Mouse (Mus musculus) erythroblast, embryonic 14.5 days (primary cell): ENCODE measurements at regions not wholly inside any gene's neighbourhood (a gene's known extent, or its start where the extent isn't known, plus 50 kb on each side); places are given as distances from the start of the nearest gene placed in this dataset.

Experiments
- H3K27me3 ChIP-seq: 2 replicates; pipeline ENCODE4 v1.6.1; 2012; ENCODE audit warnings: inconsistent platforms; ENCODE audit not compliant: control insufficient read depth
- H3K36me3 ChIP-seq: 2 replicates; pipeline ENCODE4 v1.6.1; 2012; ENCODE audit warnings: mild to moderate bottlenecking, inconsistent platforms; ENCODE audit not compliant: control insufficient read depth
- H3K4me1 ChIP-seq: 2 replicates; pipeline ENCODE4 v1.6.1; 2012; ENCODE audit warnings: inconsistent platforms; ENCODE audit not compliant: control insufficient read depth
- H3K4me3 ChIP-seq: replicated peaks from 2 replicates; pipeline ENCODE3; 2012; ENCODE audit warnings: moderate library complexity, mild to moderate bottlenecking, inconsistent platforms
- H3K9me3 ChIP-seq: 2 replicates; pipeline ENCODE4 v1.6.1; 2012; ENCODE audit warnings: low read length, inconsistent platforms, mixed read lengths; ENCODE audit not compliant: control insufficient read depth
- GATA1 ChIP-seq: IDR thresholded peaks from 2 replicates; pipeline ENCODE4 v1.6.1; 2012; ENCODE audit warnings: low read length, inconsistent platforms, mixed read lengths
- TAL1 ChIP-seq: IDR thresholded peaks from 3 replicates; pipeline ENCODE4 v1.6.1; 2012; ENCODE audit warnings: low read length, inconsistent platforms, mixed read lengths

DNA sequence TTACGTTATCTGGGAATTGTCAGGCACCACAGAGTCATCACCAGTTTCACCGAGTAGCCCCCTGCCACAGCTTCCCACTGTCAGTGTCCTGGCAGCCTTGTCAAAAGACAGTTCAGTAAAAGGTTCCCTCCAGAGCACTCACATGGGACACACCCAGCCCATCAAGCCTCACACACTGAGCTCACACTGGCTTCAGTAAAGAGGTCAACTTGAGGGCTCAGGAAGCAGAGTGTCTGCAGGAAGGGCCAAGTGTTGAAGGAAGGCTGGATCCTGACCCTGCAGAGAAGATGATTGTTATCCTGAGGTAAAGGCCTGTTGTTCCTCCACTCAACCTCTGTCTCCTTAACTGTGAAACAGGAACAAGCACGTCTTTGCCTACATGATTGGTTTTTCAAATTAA lies 99.2 kb downstream of the Tbx19 start:
- Histone ChIP-seq H3K9me3 (no peaks in the 10 kb centered on the region), H3K4me1 (no peaks in the 10 kb centered on the region), H3K36me3 (no peaks in the 10 kb centered on the region), H3K4me3 (no peak overlapping the region), H3K27me3 (no peaks in the 10 kb centered on the region)
- TF ChIP-seq TAL1 (no peak), GATA1 (no peak)

DNA sequence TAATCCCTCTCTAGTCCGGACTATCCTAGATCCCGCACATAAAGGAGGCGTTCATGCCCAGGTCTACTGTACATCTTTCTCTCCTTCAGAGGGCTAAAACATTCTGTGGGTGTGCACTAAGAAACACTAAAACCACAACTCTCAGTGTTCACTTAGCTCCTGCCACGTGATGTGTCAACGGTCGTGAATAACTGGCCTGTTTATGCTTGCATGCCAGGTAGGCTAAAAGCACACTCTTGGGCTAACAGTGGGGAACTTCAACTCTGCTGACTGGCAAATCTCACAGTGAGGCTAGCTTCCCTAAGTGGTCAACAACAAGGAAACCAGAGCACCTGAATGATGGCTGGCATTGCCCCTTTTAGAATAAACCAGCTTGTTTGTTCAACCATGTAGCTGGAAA lies 106.3 kb downstream of the Tbx19 start:
- no peaks in the 10 kb centered on the region for H3K36me3 ChIP-seq
- no peak overlapping the region for H3K4me3 ChIP-seq
- TF ChIP-seq GATA1 (no peak), TAL1 (no peak)
- H3K9me3 ChIP-seq: no peaks in the 10 kb centered on the region
- no peaks in the 10 kb centered on the region for H3K4me1 ChIP-seq
- H3K27me3 ChIP-seq: no peaks in the 10 kb centered on the region

DNA sequence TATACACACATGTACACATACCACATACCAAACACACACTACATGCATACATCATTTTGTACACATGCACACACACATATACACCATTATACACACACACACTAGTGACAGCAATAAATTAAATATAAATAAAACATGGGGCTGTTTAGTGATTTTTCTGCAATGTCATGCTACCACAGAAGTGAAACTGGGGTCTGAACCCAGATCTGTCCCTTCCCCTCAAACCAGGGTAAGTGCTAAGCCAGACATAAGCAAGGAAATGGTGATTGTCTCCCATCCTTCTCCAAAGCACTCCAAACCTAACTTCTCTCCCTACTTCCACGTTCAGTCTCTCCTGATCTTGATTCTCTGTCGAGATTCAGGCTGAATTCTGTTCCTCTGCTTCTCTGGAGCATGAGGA lies 109.3 kb downstream of the Tbx19 start:
- H3K27me3 ChIP-seq: no peaks in the 10 kb centered on the region
- no peak for TF ChIP-seq GATA1
- TF ChIP-seq TAL1: no peak
- H3K4me1 ChIP-seq: no peaks in the 10 kb centered on the region
- no peak overlapping the region for H3K4me3 ChIP-seq
- H3K9me3 ChIP-seq: no peaks in the 10 kb centered on the region
- H3K36me3 ChIP-seq: no peaks in the 10 kb centered on the region

DNA sequence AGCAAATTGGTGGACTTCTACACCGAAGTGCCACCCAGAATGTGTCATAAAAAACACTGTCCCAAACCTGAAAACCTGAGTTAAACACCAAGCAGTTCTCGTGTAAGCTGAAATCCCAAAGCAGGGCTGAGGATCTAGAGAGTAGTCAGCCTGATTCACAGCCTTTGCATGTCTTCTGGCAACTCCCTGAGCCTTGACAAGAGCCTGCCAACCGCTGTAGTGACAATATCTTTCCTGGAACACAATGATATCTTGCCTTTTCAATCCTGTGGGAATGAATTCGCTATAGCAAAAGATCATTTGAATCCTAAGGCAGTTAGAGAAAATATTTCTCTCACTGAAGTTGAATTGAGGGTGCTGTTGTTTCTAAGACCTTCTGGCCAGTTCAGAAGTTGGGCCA lies 110.4 kb downstream of the Tbx19 start:
- Histone ChIP-seq H3K36me3 (no peaks in the 10 kb centered on the region), H3K9me3 (no peaks in the 10 kb centered on the region), H3K4me1 (no peaks in the 10 kb centered on the region), H3K27me3 (no peaks in the 10 kb centered on the region), H3K4me3 (no peak overlapping the region)
- TF ChIP-seq GATA1: no peak
- TF ChIP-seq TAL1: no peak

DNA sequence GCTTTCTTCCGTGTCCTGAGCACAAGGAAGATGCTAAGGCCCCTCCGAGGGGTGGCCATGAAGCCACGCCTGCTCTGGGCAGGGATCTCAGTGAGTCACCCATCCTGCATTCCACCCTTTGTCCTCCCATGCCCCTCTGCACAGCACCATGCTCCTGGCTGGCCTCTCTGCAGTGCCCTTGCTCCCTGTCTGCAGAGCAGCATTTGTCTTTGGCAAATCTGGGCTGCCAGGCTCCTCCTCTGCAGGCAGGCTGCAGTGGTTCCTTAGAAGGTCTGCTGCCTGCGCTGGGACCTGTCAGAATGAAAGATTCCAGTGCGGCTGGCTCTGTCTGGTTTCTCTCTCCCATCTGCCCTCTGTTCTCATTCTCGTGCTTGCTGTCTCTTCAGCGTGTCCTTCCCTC lies 111.3 kb upstream of the Xcl1 start:
- no peak for TF ChIP-seq TAL1
- no peak for TF ChIP-seq GATA1
- Histone ChIP-seq H3K9me3 (no peaks in the 10 kb centered on the region), H3K4me1 (no peaks in the 10 kb centered on the region), H3K36me3 (no peaks in the 10 kb centered on the region), H3K27me3 (no peaks in the 10 kb centered on the region), H3K4me3 (no peak overlapping the region)

DNA sequence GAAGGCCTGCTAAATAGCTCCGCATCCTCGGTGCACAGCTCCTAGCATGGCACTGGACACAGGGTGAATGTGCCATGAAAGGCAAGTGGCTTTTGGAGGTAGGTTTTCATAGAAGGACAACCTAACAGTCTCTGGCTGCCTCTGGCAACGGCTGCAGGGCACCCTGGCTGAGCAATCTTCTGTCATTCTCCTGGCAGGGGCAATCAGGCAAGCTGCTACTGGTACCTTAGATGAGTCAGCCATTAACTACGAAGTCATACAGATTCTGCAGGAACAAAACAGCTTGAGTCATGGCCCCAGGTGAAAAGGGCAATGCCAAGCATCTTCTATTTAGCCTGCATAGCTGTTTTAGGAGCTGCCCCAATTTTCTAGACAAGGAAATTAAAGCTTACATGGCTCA lies 110.7 kb upstream of the Xcl1 start:
- Histone ChIP-seq H3K27me3 (no peaks in the 10 kb centered on the region), H3K4me3 (no peak overlapping the region), H3K36me3 (no peaks in the 10 kb centered on the region), H3K9me3 (no peaks in the 10 kb centered on the region), H3K4me1 (no peaks in the 10 kb centered on the region)
- no peak for TF ChIP-seq GATA1
- TF ChIP-seq TAL1: no peak

DNA sequence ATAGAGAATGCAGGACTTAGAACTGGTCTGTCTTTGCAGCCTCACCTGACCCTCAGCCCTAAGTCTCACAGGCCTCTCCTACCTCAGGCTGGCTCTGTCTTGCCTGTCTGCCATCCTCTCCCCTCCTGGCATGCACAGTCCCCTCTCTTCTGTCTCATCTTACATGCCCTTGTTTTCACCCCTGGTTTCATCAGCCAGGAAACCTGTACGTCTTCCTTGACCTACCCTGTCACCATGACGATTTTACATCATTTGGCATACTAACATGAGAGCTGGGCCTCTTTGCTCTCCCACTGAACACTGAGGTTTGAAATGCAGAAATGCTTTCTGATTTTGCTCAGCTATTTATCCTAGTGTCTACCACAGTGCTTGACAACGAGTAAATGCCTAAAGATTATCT lies 108.0 kb upstream of the Xcl1 start:
- Histone ChIP-seq H3K4me1 (no peaks in the 10 kb centered on the region), H3K27me3 (no peaks in the 10 kb centered on the region), H3K36me3 (no peaks in the 10 kb centered on the region), H3K4me3 (no peak overlapping the region), H3K9me3 (no peaks in the 10 kb centered on the region)
- no peak for TF ChIP-seq GATA1
- no peak for TF ChIP-seq TAL1

DNA sequence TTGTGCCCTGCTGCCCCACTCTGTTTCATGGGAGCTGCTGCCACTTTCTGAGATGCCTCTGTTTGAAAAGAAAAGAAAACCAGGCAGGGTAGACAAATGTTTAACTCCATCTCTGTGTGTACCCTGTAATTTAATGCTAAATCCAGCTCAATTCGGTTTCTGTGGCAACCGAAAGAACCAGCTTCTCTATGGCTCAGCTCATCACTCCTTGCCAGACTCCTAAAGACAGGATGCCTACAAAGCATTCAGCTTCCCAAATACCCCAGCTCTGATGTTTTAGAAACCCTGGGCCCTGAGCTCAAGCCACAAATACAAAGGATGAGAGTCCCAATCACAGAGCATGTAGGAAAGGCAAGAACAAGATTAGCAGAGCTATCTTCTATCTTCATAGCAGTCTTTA lies 106.8 kb upstream of the Xcl1 start:
- H3K36me3 ChIP-seq: no peaks in the 10 kb centered on the region
- no peak overlapping the region for H3K4me3 ChIP-seq
- H3K27me3 ChIP-seq: no peaks in the 10 kb centered on the region
- no peaks in the 10 kb centered on the region for H3K4me1 ChIP-seq
- no peak for TF ChIP-seq GATA1
- TF ChIP-seq TAL1: no peak
- no peaks in the 10 kb centered on the region for H3K9me3 ChIP-seq

DNA sequence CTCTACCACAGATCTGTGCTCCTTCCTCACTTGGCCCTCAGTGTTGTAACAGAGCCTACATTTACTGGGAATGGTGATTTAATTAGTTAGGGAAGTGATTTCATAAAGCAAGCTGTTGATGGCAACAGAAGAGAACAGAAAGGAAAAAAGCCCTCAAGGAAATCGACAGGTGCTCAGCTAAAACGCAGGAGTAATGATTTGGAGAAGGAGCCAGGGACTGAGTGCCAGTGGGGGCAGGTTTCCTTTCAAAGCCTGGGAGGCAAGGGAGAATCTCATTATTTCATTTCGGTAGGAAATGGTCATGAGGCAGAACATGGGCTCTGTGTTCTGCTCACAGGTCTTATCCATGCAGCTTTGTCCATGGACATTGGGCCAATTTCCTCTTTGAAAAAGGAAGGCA lies 101.3 kb upstream of the Xcl1 start:
- H3K36me3 ChIP-seq: no peaks in the 10 kb centered on the region
- H3K4me3 ChIP-seq: no peak overlapping the region
- H3K9me3 ChIP-seq: no peaks in the 10 kb centered on the region
- H3K27me3 ChIP-seq: no peaks in the 10 kb centered on the region
- TF ChIP-seq GATA1: no peak
- TF ChIP-seq TAL1: no peak
- no peaks in the 10 kb centered on the region for H3K4me1 ChIP-seq

DNA sequence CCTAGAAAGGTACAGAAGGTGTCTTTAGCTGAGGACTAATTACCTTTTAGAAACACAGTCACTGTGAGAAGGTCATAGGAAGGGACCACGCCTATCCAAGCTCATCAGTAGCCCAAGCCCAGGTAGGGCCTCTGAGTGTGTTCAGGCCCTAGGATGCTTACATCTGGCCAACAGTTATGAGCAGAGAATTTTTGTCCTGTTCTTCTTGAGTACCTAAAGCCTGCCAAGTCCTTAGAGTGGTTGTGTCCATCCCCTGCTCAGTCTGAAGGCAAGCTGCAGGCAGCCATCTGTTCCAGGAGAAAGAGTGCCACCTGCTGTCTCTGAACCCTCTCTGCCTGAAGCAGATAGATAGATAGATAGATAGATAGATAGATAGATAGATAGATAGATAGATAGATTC lies 100.3 kb upstream of the Xcl1 start:
- H3K36me3 ChIP-seq: no peaks in the 10 kb centered on the region
- H3K27me3 ChIP-seq: no peaks in the 10 kb centered on the region
- no peaks in the 10 kb centered on the region for H3K9me3 ChIP-seq
- TF ChIP-seq TAL1: no peak
- no peak for TF ChIP-seq GATA1
- H3K4me3 ChIP-seq: no peak overlapping the region
- no peaks in the 10 kb centered on the region for H3K4me1 ChIP-seq
